Mouse (Mus musculus): ENCODE data around the gene Vsig2. TPM values are rescaled to one million over a fixed set of nuclear protein-coding genes. Genes with fewer than 3 reads are reported as not detected.

The Vsig2 gene
- 3.4 and 4.8 TPM in 2 replicates for polyA plus RNA-seq (2012; rRNA removed)

- Histone ChIP-seq H3K27me3 (ENCODE audit: control insufficient read depth, insufficient read depth, low read length) (no peaks in the 10 kb centered on the region), H3K27ac (ENCODE audit: insufficient read depth, low read length) (no peak within 1 kb of the TSS), H3K4me1 (ENCODE audit: control insufficient read depth, insufficient read depth, low read length) (no peaks in the 10 kb centered on the region), H3K4me3 (replicated peaks; ENCODE audit: insufficient read depth, low read depth, low read length) (no peak within 1 kb of the TSS)
- DNase-seq = no peak
- WGBS = 62% methylated on average over 23 of the region's 23 CpGs
- TF ChIP-seq CTCF (IDR thresholded peaks at IDR 0.05; ENCODE audit: borderline replicate concordance, insufficient read depth, low read depth, low read length) (no peak), POLR2A (IDR thresholded peaks at IDR 0.05; ENCODE audit: borderline replicate concordance, insufficient read depth, low read length) (no peak)
Measured at GRCm38 (mm10) chr9:37539170-37540025, at the start of gene Vsig2. Gene Vsig2, plus strand, starts transcription at chr9:37539255.

- H3K4me3 ChIP-seq (replicated peaks; ENCODE audit: insufficient read depth, low read depth, low read length) = peak overlapping the region; percentile 86
- H3K27ac ChIP-seq (ENCODE audit: insufficient read depth, low read length) = peak overlapping the region; percentile 98
- H3K27me3 ChIP-seq (ENCODE audit: control insufficient read depth, insufficient read depth, low read length) = no peaks in the 10 kb centered on the region
- H3K4me1 ChIP-seq (ENCODE audit: control insufficient read depth, insufficient read depth, low read length) = no peaks in the 10 kb centered on the region; the same call in 1 of the 2 replicates
- no peak for TF ChIP-seq POLR2A (IDR thresholded peaks at IDR 0.05; ENCODE audit: borderline replicate concordance, insufficient read depth, low read length)
- no peak for TF ChIP-seq CTCF (IDR thresholded peaks at IDR 0.05; ENCODE audit: borderline replicate concordance, insufficient read depth, low read depth, low read length)
- WGBS = 1% methylated on average over 74 of the region's 75 CpGs
- peak; percentile 33 to 58 for DNase-seq
Measured at GRCm38 (mm10) chr9:37489446-37490120, 49.5 kb upstream of the Vsig2 start.

DNA sequence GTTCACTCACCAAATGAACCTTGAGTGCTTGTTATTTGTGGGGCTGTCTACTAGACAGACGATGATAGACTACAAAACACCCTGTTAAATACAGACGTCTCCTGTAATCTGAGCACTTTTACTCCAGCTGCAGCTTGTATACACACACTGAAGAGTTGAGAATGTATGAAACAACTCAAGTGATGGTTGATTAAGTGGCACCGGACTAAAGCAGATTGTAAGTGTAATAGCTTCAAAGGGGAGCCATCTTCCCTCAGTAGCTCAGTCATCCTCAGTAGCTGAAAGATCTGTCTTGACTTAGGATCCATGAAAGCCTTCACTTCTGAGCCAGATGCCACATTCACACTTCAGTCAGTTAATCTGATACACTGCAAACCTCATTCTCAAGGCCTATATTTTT, 43.3 kb upstream of the Vsig2 start:
- no peaks in the 10 kb centered on the region for H3K27me3 ChIP-seq (ENCODE audit: control insufficient read depth, insufficient read depth, low read length)
- no peak overlapping the region for H3K4me3 ChIP-seq (replicated peaks; ENCODE audit: insufficient read depth, low read depth, low read length)
- no peak for DNase-seq
- H3K4me1 ChIP-seq (ENCODE audit: control insufficient read depth, insufficient read depth, low read length) = no peaks in the 10 kb centered on the region
- no peak overlapping the region for H3K27ac ChIP-seq (ENCODE audit: insufficient read depth, low read length)
- TF ChIP-seq CTCF (IDR thresholded peaks at IDR 0.05; ENCODE audit: borderline replicate concordance, insufficient read depth, low read depth, low read length) (no peak), POLR2A (IDR thresholded peaks at IDR 0.05; ENCODE audit: borderline replicate concordance, insufficient read depth, low read length) (no peak)
- WGBS = 82% methylated on average over 3 of the region's 3 CpGs

DNA sequence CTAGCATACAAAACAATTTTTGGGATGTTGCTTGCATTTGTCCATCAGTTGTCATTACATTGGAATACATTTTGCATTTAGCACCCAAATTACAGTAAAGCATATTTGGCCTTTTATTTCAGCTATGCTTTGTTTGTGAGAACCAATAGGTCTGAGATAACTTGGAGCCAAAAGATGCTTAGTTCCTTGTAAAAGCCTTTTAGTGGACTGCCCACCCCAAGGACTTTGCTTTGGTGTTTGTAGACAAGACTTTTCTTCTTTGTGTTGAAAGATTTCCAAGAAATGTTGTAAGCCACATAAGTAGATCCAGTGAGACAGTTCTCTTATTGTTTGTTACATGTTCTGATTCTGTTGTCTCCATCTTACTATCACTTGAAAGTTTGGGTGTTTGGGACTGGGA, 42.7 kb upstream of the Vsig2 start:
- no peak for TF ChIP-seq POLR2A (IDR thresholded peaks at IDR 0.05; ENCODE audit: borderline replicate concordance, insufficient read depth, low read length)
- no peak for TF ChIP-seq CTCF (IDR thresholded peaks at IDR 0.05; ENCODE audit: borderline replicate concordance, insufficient read depth, low read depth, low read length)
- no peak for DNase-seq
- Histone ChIP-seq H3K27me3 (ENCODE audit: control insufficient read depth, insufficient read depth, low read length) (no peaks in the 10 kb centered on the region), H3K4me1 (ENCODE audit: control insufficient read depth, insufficient read depth, low read length) (no peaks in the 10 kb centered on the region), H3K27ac (ENCODE audit: insufficient read depth, low read length) (no peak overlapping the region), H3K4me3 (replicated peaks; ENCODE audit: insufficient read depth, low read depth, low read length) (no peak overlapping the region)

DNA sequence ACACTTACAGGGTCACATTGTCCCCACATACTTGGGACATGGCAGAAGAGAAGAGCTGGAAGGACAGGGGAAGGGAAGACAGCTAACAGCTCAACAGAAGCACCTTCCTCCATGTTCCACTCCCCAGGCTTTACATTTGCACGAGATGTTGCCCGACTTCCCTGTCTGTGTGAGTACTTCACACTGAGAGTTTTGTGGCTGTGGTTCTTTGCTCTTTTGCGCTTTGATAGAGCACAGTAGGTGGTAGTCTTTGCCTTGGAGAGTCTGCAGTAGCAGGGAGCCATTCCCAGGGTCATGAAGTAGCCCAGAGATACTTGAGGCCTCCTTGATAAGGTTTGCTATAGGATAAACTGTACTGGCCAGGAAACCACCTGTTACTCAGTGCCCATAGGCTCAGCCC, 38.9 kb upstream of the Vsig2 start:
- Histone ChIP-seq H3K27ac (ENCODE audit: insufficient read depth, low read length) (no peak overlapping the region), H3K4me3 (replicated peaks; ENCODE audit: insufficient read depth, low read depth, low read length) (no peak overlapping the region), H3K4me1 (ENCODE audit: control insufficient read depth, insufficient read depth, low read length) (no peaks in the 10 kb centered on the region), H3K27me3 (ENCODE audit: control insufficient read depth, insufficient read depth, low read length) (no peaks in the 10 kb centered on the region)
- DNase-seq = no peak
- WGBS = 75% methylated on average over 3 of the region's 3 CpGs
- TF ChIP-seq POLR2A (IDR thresholded peaks at IDR 0.05; ENCODE audit: borderline replicate concordance, insufficient read depth, low read length) (no peak), CTCF (IDR thresholded peaks at IDR 0.05; ENCODE audit: borderline replicate concordance, insufficient read depth, low read depth, low read length) (no peak)

DNA sequence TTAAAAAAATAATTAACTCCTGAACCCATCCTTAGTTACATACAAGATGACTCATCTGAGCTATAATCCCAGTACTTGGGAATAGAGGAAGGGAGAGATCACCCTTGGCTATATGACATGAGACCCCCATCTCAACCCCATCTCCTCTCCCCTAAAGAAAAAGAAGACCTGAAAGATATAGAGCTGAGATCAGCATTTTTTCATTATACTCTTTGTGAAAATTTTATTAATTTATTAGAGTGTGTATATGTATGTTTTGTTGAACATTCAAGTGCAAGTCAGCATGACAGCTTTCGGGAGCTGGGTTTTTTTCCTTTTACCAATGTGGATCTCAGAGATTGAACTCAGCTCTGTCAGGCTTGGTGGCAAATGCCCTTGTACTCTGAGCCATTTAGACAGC, 37.9 kb upstream of the Vsig2 start:
- no peaks in the 10 kb centered on the region for H3K27me3 ChIP-seq (ENCODE audit: control insufficient read depth, insufficient read depth, low read length)
- WGBS = 100% methylated on average over 1 of the region's 1 CpGs
- no peaks in the 10 kb centered on the region for H3K4me1 ChIP-seq (ENCODE audit: control insufficient read depth, insufficient read depth, low read length)
- TF ChIP-seq POLR2A (IDR thresholded peaks at IDR 0.05; ENCODE audit: borderline replicate concordance, insufficient read depth, low read length) = no peak
- no peak for TF ChIP-seq CTCF (IDR thresholded peaks at IDR 0.05; ENCODE audit: borderline replicate concordance, insufficient read depth, low read depth, low read length)
- no peak for DNase-seq
- H3K4me3 ChIP-seq (replicated peaks; ENCODE audit: insufficient read depth, low read depth, low read length) = no peak overlapping the region
- no peak overlapping the region for H3K27ac ChIP-seq (ENCODE audit: insufficient read depth, low read length)

- no peak for TF ChIP-seq POLR2A (IDR thresholded peaks at IDR 0.05; ENCODE audit: borderline replicate concordance, insufficient read depth, low read length)
- no peak for TF ChIP-seq CTCF (IDR thresholded peaks at IDR 0.05; ENCODE audit: borderline replicate concordance, insufficient read depth, low read depth, low read length)
- Histone ChIP-seq H3K4me3 (replicated peaks; ENCODE audit: insufficient read depth, low read depth, low read length) (no peak overlapping the region), H3K27ac (ENCODE audit: insufficient read depth, low read length) (no peak overlapping the region), H3K4me1 (ENCODE audit: control insufficient read depth, insufficient read depth, low read length) (no peaks in the 10 kb centered on the region), H3K27me3 (ENCODE audit: control insufficient read depth, insufficient read depth, low read length) (no peaks in the 10 kb centered on the region)
- no peak for DNase-seq
Measured at GRCm38 (mm10) chr9:37504348-37504747, 34.7 kb upstream of the Vsig2 start.

DNA sequence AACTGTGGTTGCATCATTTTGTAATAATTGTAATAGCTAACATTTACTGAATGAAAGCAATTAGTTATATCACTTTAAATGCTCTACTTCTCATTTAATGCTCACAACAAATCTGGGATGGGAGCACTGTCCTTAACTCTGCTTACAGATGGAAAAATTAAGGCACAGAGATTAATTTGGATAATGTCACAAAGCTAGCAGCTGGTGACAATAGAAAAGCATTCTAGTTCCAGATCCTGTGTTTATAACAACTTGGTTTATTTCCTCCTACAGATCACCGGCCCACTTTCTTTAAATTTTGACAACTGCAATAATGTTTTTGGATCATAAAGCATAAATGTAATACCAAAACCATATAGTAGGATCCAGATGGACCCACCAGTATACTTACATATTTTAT, 33.0 kb upstream of the Vsig2 start:
- Histone ChIP-seq H3K4me1 (ENCODE audit: control insufficient read depth, insufficient read depth, low read length) (no peaks in the 10 kb centered on the region), H3K4me3 (replicated peaks; ENCODE audit: insufficient read depth, low read depth, low read length) (no peak overlapping the region), H3K27ac (ENCODE audit: insufficient read depth, low read length) (no peak overlapping the region), H3K27me3 (ENCODE audit: control insufficient read depth, insufficient read depth, low read length) (no peaks in the 10 kb centered on the region)
- WGBS = 89% methylated on average over 1 of the region's 1 CpGs
- TF ChIP-seq CTCF (IDR thresholded peaks at IDR 0.05; ENCODE audit: borderline replicate concordance, insufficient read depth, low read depth, low read length) (no peak), POLR2A (IDR thresholded peaks at IDR 0.05; ENCODE audit: borderline replicate concordance, insufficient read depth, low read length) (no peak)
- no peak for DNase-seq
